In genomic region chr12:109456531-109457202, GRCm38 (mm10) we compare ENCODE assay signal across 16 mouse cellular contexts. TPM values are rescaled to one million over a fixed set of nuclear protein-coding genes. Genes with fewer than 3 reads are reported as not detected.
A peak's percentile ranks its signal among the peaks of the same experiment; 100 is the strongest.
DNase-seq lines count a peak whose midpoint lies in the region; ATAC-seq and TF ChIP-seq lines count a peak whose summit lies in the region.
"Had no signal": no experiment of that assay in that cellular context is flagged by ENCODE, and none has a peak within 500 bp of the region (broad histone marks: within the 10 kb centered on the region; RNA-seq: fewer than 3 reads in every experiment).

No protein-coding gene starts in this region.

- H3K4me1 ChIP-seq in hindbrain, embryonic 11.5 days (replicated peaks; ENCODE audit: control insufficient read depth, insufficient read depth, low read length): peaks cover 36% of the 10 kb centered on the region
- 0 out of 2 replicates have a peak, but pooled peaks cover 6% of the 10 kb centered on the region for H3K4me1 ChIP-seq in hindbrain, postnatal 0 days (ENCODE audit: insufficient read depth, low read length)
- H3K4me1 ChIP-seq in embryonic facial prominence, embryonic 11.5 days (ENCODE audit: control insufficient read depth, insufficient read depth, low read length): peaks cover 19% of the 10 kb centered on the region
- H3K4me1 ChIP-seq in hindbrain, embryonic 12.5 days: peaks cover 72% of the 10 kb centered on the region

- H3K9me3 ChIP-seq in hindbrain, embryonic 11.5 days (ENCODE audit: control insufficient read depth, low read length): no peaks in the 10 kb centered on the region
- no peaks in the 10 kb centered on the region for H3K9me3 ChIP-seq in hindbrain, postnatal 0 days (ENCODE audit: low read length)
- H3K9me3 ChIP-seq in embryonic facial prominence, embryonic 11.5 days (replicated peaks; ENCODE audit: control insufficient read depth, low read length): no peaks in the 10 kb centered on the region
- H3K9me3 ChIP-seq in hindbrain, embryonic 12.5 days (replicated peaks): no peaks in the 10 kb centered on the region
- H3K9me3 ChIP-seq: heart, embryonic 12.5 days had no signal

- H3K36me3 ChIP-seq in hindbrain, embryonic 11.5 days (ENCODE audit: control insufficient read depth, insufficient read depth, low read length): no peaks in the 10 kb centered on the region
- H3K36me3 ChIP-seq in hindbrain, postnatal 0 days (ENCODE audit: insufficient read depth, low read length): no peaks in the 10 kb centered on the region
- no peaks in the 10 kb centered on the region for H3K36me3 ChIP-seq in embryonic facial prominence, embryonic 11.5 days (replicated peaks; ENCODE audit: control insufficient read depth, insufficient read depth, low read depth, low read length)
- no peaks in the 10 kb centered on the region for H3K36me3 ChIP-seq in hindbrain, embryonic 12.5 days
- H3K36me3 ChIP-seq: heart, embryonic 12.5 days had no signal

- H3K27ac ChIP-seq in hindbrain, embryonic 11.5 days (ENCODE audit: low read depth, low read length): peak overlapping the region; percentile 54
- no peak overlapping the region for H3K27ac ChIP-seq in hindbrain, postnatal 0 days
- peak overlapping the region; percentile 7; the same call in 1 of the 2 replicates for H3K27ac ChIP-seq in embryonic facial prominence, embryonic 11.5 days (replicated peaks; ENCODE audit: low read depth, low read length)
- peak overlapping the region; percentile 60 for H3K27ac ChIP-seq in hindbrain, embryonic 12.5 days

- ATAC-seq in hindbrain, embryonic 11.5 days (ENCODE audit: low FRiP score): no peak
- ATAC-seq in hindbrain, postnatal 0 days: no peak
- no peak for ATAC-seq in embryonic facial prominence, embryonic 11.5 days (replicated peaks; ENCODE audit: insufficient number of reproducible peaks, low FRiP score, low TSS enrichment, low read depth)
- no peak for ATAC-seq in hindbrain, embryonic 12.5 days (ENCODE audit: low FRiP score)
- ATAC-seq in cerebellum, adult (ENCODE audit: insufficient number of reproducible peaks, low FRiP score, low TSS enrichment): no peak
- ATAC-seq: CD4-positive, CD25-positive, alpha-beta regulatory T cell, adult 4 months; Patski had no signal

- 9% methylated on average over 8 of the region's 9 CpGs for WGBS in hindbrain, embryonic 11.5 days
- 24% methylated on average over 9 of the region's 9 CpGs for WGBS in hindbrain, postnatal 0 days
- 19% methylated on average over 9 of the region's 9 CpGs for WGBS in embryonic facial prominence, embryonic 11.5 days
- 17% methylated on average over 9 of the region's 9 CpGs for WGBS in hindbrain, embryonic 12.5 days

- H3K4me2 ChIP-seq in hindbrain, embryonic 11.5 days (replicated peaks; ENCODE audit: low read depth, low read length): 0 out of 2 replicates have a peak overlapping the region, but pooled peaks have one; percentile 14
- no peak overlapping the region for H3K4me2 ChIP-seq in hindbrain, postnatal 0 days (ENCODE audit: low read depth, low read length)
- peak overlapping the region; percentile 5 for H3K4me2 ChIP-seq in embryonic facial prominence, embryonic 11.5 days (ENCODE audit: low read depth, low read length)
- peak overlapping the region; percentile 82 for H3K4me2 ChIP-seq in hindbrain, embryonic 12.5 days (replicated peaks)
- H3K4me2 ChIP-seq: heart, embryonic 12.5 days had no signal

- H3K27me3 ChIP-seq in hindbrain, embryonic 11.5 days (ENCODE audit: control insufficient read depth, insufficient read depth, low read length): peaks cover 71% of the 10 kb centered on the region
- peaks cover 44% of the 10 kb centered on the region for H3K27me3 ChIP-seq in hindbrain, postnatal 0 days (ENCODE audit: insufficient read depth, low read length)
- peaks cover 38% of the 10 kb centered on the region for H3K27me3 ChIP-seq in embryonic facial prominence, embryonic 11.5 days (ENCODE audit: control insufficient read depth, insufficient read depth, low read length)
- H3K27me3 ChIP-seq in hindbrain, embryonic 12.5 days: peaks cover 86% of the 10 kb centered on the region

- H3K9ac ChIP-seq in hindbrain, embryonic 11.5 days (ENCODE audit: low read depth, low read length): 0 out of 2 replicates have a peak overlapping the region, but pooled peaks have one; percentile 31
- H3K9ac ChIP-seq in hindbrain, postnatal 0 days (replicated peaks; ENCODE audit: low read length): no peak overlapping the region
- peak overlapping the region; percentile 25; the same call in 1 of the 2 replicates for H3K9ac ChIP-seq in embryonic facial prominence, embryonic 11.5 days (replicated peaks; ENCODE audit: low read length)
- H3K9ac ChIP-seq in hindbrain, embryonic 12.5 days: peak overlapping the region; percentile 36
- H3K9ac ChIP-seq: heart, embryonic 12.5 days had no signal

- no peak for TF ChIP-seq CTCF in hindbrain, postnatal 0 days (IDR thresholded peaks at IDR 0.05; ENCODE audit: low read depth)

- no peak overlapping the region for H3K4me3 ChIP-seq in hindbrain, embryonic 11.5 days (ENCODE audit: low read depth, low read length)
- no peak overlapping the region for H3K4me3 ChIP-seq in hindbrain, postnatal 0 days (ENCODE audit: low read length)
- no peak overlapping the region for H3K4me3 ChIP-seq in embryonic facial prominence, embryonic 11.5 days (ENCODE audit: low read depth, low read length)
- no peak overlapping the region for H3K4me3 ChIP-seq in hindbrain, embryonic 12.5 days
- H3K4me3 ChIP-seq: heart, embryonic 12.5 days had no signal

- DNase-seq in hindbrain, embryonic 11.5 days (ENCODE audit: low spot score): no peak
- DNase-seq in hindbrain, postnatal 0 days (ENCODE audit: low spot score): no peak
- no peak for DNase-seq in embryonic facial prominence, embryonic 11.5 days (ENCODE audit: low spot score)
- peak; percentile 30 for DNase-seq in neural tube, embryonic 10.5 days (ENCODE audit: extremely low spot score, low spot score)
- no peak for DNase-seq in kidney, adult 8-10 months
- no peak for DNase-seq in kidney, postnatal 14 days
- DNase-seq: adrenal gland, postnatal 10 days; cerebellum, adult 11 months; right cerebral cortex, postnatal 4 days; thymus, adult 18-20 months had no signal

RNA-seq across cellular contexts. Expression of gene Dlk1, which starts 4.0 kb away (rescaled TPM):
- 77.7 and 84.4 TPM in 2 replicates for polyA plus RNA-seq in hindbrain, embryonic 11.5 days (2014; fragmentation: Nextera tagmentation; extraction: Ambion mirVana)
- 28.8 and 47.7 TPM in 2 replicates for total RNA-seq in hindbrain, postnatal 0 days (2014; rRNA removed)
- polyA plus RNA-seq in hindbrain, postnatal 0 days (2015; fragmentation: Nextera tagmentation; extraction: Ambion mirVana): 33.0 and 34.6 TPM in 2 replicates
- polyA plus RNA-seq in embryonic facial prominence, embryonic 11.5 days (2014; fragmentation: Nextera tagmentation; extraction: Ambion mirVana): 209 and 225 TPM in 2 replicates
- polyA plus RNA-seq in hindbrain, embryonic 12.5 days (2016; fragmentation: Nextera tagmentation; extraction: Ambion mirVana): 140 and 145 TPM in 2 replicates
- total RNA-seq: megakaryocyte, adult 5-6 weeks had no signal
- polyA plus RNA-seq: CD4-positive, CD25-positive, alpha-beta regulatory T cell, adult 4 months; Patski had no signal
